Mouse (Mus musculus) neural tube, embryonic 13.5 days (tissue): Measurements from ENCODE around the gene Glt8d2. TPM values are rescaled to one million over a fixed set of nuclear protein-coding genes. Genes with fewer than 3 reads are reported as not detected.

Experiments used
- polyA plus RNA-seq: library from polyadenylated mRNA; unstranded; fragments of >200 nt; fragmentation: Nextera tagmentation; extraction: Ambion mirVana; gene quantifications from 2 replicates; pipeline ENCODE4 v1.2.1, GENCODE M21; 2015

Gene Glt8d2
- polyA plus RNA-seq, 1 experiment from 2014 or later = 1.3 TPM

Other genes with a start within 250 kb of the Glt8d2 start
- gene Gm1553, start 198.0 kb downstream of the Glt8d2 start, polyA plus RNA-seq = not detected in 2 replicates
- 36.8 and 37.1 TPM in 2 replicates for gene 1190007I07Rik, start 67.4 kb downstream of the Glt8d2 start, polyA plus RNA-seq
- 195 and 217 TPM in 2 replicates for gene Tdg, start 60.8 kb downstream of the Glt8d2 start, polyA plus RNA-seq
- 42.0 and 42.3 TPM in 2 replicates for gene Hcfc2, start 5.5 kb upstream of the Glt8d2 start, polyA plus RNA-seq
- gene Nfyb, start 73.5 kb upstream of the Glt8d2 start, polyA plus RNA-seq = 42.0 and 50.6 TPM in 2 replicates
- 112 and 124 TPM in 2 replicates for gene Txnrd1, start 143.3 kb upstream of the Glt8d2 start, polyA plus RNA-seq
- 0.24 TPM in 1 of 2 replicates, not detected in the other for gene Eid3, start 176.0 kb upstream of the Glt8d2 start, polyA plus RNA-seq